Mouse (Mus musculus) layer of hippocampus, adult 8-10 months (tissue): ENCODE results near the gene Gm10142. TPM values are rescaled to one million over a fixed set of nuclear protein-coding genes. Genes with fewer than 3 reads are reported as not detected.
"Not testable (repeated sequence)": the region's sequence is repeated elsewhere in the genome, so short reads cannot be mapped to it uniquely, and the experiment has no call there.

Experiments used
- DNase-seq, 2 experiments: peaks; one replicate each; pipeline ENCODE4 v3.0.0; 2022; ENCODE audit warnings: low spot score in 2 of 2
- total RNA-seq, 4 experiments: library from RNA; stranded (reverse); gene quantifications; 2 replicates each; pipeline ENCODE4 v1.2.4; 2022

The Gm10142 gene
- total RNA-seq, result not detected

GRCm38 (mm10) chr10:77715507-77715906 is at the start of gene Gm10142:
Gm10142 (plus strand) TSS chr10:77715807.
- DNase-seq, result no peak

- no peak for DNase-seq
Observed at GRCm38 (mm10) chr10:77666342-77666741, 49.3 kb upstream of the Gm10142 start.

- DNase-seq, result no peak
Observed at GRCm38 (mm10) chr10:77667402-77667801, 48.2 kb upstream of the Gm10142 start.

- no peak for DNase-seq
Observed at GRCm38 (mm10) chr10:77670710-77671109, 44.9 kb upstream of the Gm10142 start.

GRCm38 (mm10) chr10:77671519-77671918 is 44.1 kb upstream of the Gm10142 start:
- DNase-seq, result no peak

GRCm38 (mm10) chr10:77673765-77674164 is 41.8 kb upstream of the Gm10142 start:
- DNase-seq, result no peak

GRCm38 (mm10) chr10:77677562-77677961 is 38.0 kb upstream of the Gm10142 start:
- DNase-seq, result no peak

- no peak for DNase-seq
Observed at GRCm38 (mm10) chr10:77682994-77683393, 32.6 kb upstream of the Gm10142 start.

- no peak for DNase-seq
Observed at GRCm38 (mm10) chr10:77684181-77684580, 31.4 kb upstream of the Gm10142 start.

- DNase-seq, result no peak
Observed at GRCm38 (mm10) chr10:77685895-77686664, 29.5 kb upstream of the Gm10142 start, which contains the start of gene Tspear. Tspear (plus strand) TSS chr10:77686569.

GRCm38 (mm10) chr10:77687021-77687420 is 28.6 kb upstream of the Gm10142 start:
- DNase-seq, result no peak

- DNase-seq, result not testable (repeated sequence)
Observed at GRCm38 (mm10) chr10:77690356-77690807, 25.2 kb upstream of the Gm10142 start, which contains the start of gene Gm19402. Gm19402 (minus strand) TSS chr10:77690757.

- DNase-seq, result no peak
Observed at GRCm38 (mm10) chr10:77697133-77697532, 18.5 kb upstream of the Gm10142 start, which contains the start of gene Gm9508. Gm9508 (minus strand) TSS chr10:77697233.

- DNase-seq, result no peak
Observed at GRCm38 (mm10) chr10:77706326-77706725, 9.3 kb upstream of the Gm10142 start, which contains the start of gene Gm10272. Gm10272 (plus strand) TSS chr10:77706626.

- no peak for DNase-seq
Observed at GRCm38 (mm10) chr10:77709831-77710230, 5.8 kb upstream of the Gm10142 start.

- not testable (repeated sequence) for DNase-seq
Observed at GRCm38 (mm10) chr10:77711157-77711556, 4.5 kb upstream of the Gm10142 start, which contains the start of gene Gm10024. Gm10024 (plus strand) TSS chr10:77711457.

GRCm38 (mm10) chr10:77713734-77714133 is 1.9 kb upstream of the Gm10142 start:
- no peak for DNase-seq

GRCm38 (mm10) chr10:77720299-77720698 is 4.7 kb downstream of the Gm10142 start, which contains the start of gene Krtap12-1:
Krtap12-1 (plus strand) TSS chr10:77720599.
- not testable (repeated sequence) for DNase-seq

GRCm38 (mm10) chr10:77724855-77725254 is 9.2 kb downstream of the Gm10142 start:
- no peak for DNase-seq

- no peak for DNase-seq
Observed at GRCm38 (mm10) chr10:77726186-77726585, 10.6 kb downstream of the Gm10142 start, which contains the start of gene Gm10100. Gm10100 (plus strand) TSS chr10:77726486.

- DNase-seq, result no peak
Observed at GRCm38 (mm10) chr10:77728280-77728679, 12.7 kb downstream of the Gm10142 start.

GRCm38 (mm10) chr10:77729241-77729640 is 13.6 kb downstream of the Gm10142 start:
- no peak for DNase-seq

- DNase-seq, result no peak
Observed at GRCm38 (mm10) chr10:77735928-77736327, 20.3 kb downstream of the Gm10142 start.
